Mouse (Mus musculus): ENCODE measurements around the gene Axin1.

GRCm38 (mm10) chr17:26221508-26221907 is 83.0 kb downstream of the Axin1 start:
- TF ChIP-seq EP300 (IDR thresholded peaks at IDR 0.05; ENCODE audit: insufficient read depth, low read depth, low read length), result no peak
- no peak for TF ChIP-seq POLR2A (IDR thresholded peaks at IDR 0.05; ENCODE audit: insufficient read depth, low read length)
